19 mouse cellular contexts compared by ENCODE assay signal in genomic region chr3:103100735-103101134, GRCm38 (mm10). TPM values are rescaled to one million over a fixed set of nuclear protein-coding genes. Genes with fewer than 3 reads are reported as not detected.
DNase-seq lines count a peak whose midpoint lies in the region; ATAC-seq and TF ChIP-seq lines count a peak whose summit lies in the region.
"Had no signal": no experiment of that assay in that cellular context is flagged by ENCODE, and none has a peak within 500 bp of the region (broad histone marks: within the 10 kb centered on the region; RNA-seq: fewer than 3 reads in every experiment).

No protein-coding gene starts in this region.

- no peaks in the 10 kb centered on the region for H3K9me3 ChIP-seq in kidney, postnatal 0 days (replicated peaks; ENCODE audit: low read length)
- H3K9me3 ChIP-seq: embryonic facial prominence, embryonic 12.5 days; limb, embryonic 12.5 days had no signal

- no peak overlapping the region for H3K27ac ChIP-seq in kidney, postnatal 0 days
- H3K27ac ChIP-seq: embryonic facial prominence, embryonic 12.5 days; limb, embryonic 12.5 days had no signal

- no peak overlapping the region for H3K4me2 ChIP-seq in kidney, postnatal 0 days (ENCODE audit: low read length)
- H3K4me2 ChIP-seq: embryonic facial prominence, embryonic 12.5 days; limb, embryonic 12.5 days; midbrain, embryonic 11.5 days had no signal

- H3K27me3 ChIP-seq in kidney, postnatal 0 days (ENCODE audit: insufficient read depth, low read length), result no peaks in the 10 kb centered on the region
- H3K27me3 ChIP-seq: embryonic facial prominence, embryonic 12.5 days; limb, embryonic 12.5 days had no signal

- H3K9ac ChIP-seq in kidney, postnatal 0 days (ENCODE audit: low read depth, low read length), result no peak overlapping the region
- H3K9ac ChIP-seq: embryonic facial prominence, embryonic 12.5 days; limb, embryonic 12.5 days had no signal

- TF ChIP-seq CTCF in kidney, postnatal 0 days (IDR thresholded peaks at IDR 0.05; ENCODE audit: low read depth), result peak; percentile 23; the same call in 1 of the 2 replicates

- H3K4me3 ChIP-seq in kidney, postnatal 0 days (replicated peaks; ENCODE audit: low read depth, low read length), result no peak overlapping the region
- H3K4me3 ChIP-seq: embryonic facial prominence, embryonic 12.5 days; limb, embryonic 12.5 days had no signal

- H3K36me3 ChIP-seq in kidney, postnatal 0 days (ENCODE audit: insufficient read depth, low read length), result no peaks in the 10 kb centered on the region
- H3K36me3 ChIP-seq: embryonic facial prominence, embryonic 12.5 days; limb, embryonic 12.5 days had no signal

- DNase-seq in kidney, postnatal 0 days (ENCODE audit: low spot score), result no peak
- no peak for DNase-seq in kidney, postnatal 14 days
- peak; percentile 31 for DNase-seq in 3134 (ENCODE audit: extremely low read depth, insufficient read length, low spot score)
- DNase-seq in A20 (ENCODE audit: low read depth, low spot score), result peak; percentile 49
- peak; percentile 69 for DNase-seq in NIH3T3 (ENCODE audit: low read depth)
- no peak for DNase-seq in cerebellum, postnatal 25 days
- no peak for DNase-seq in ovary, postnatal 14 days (ENCODE audit: low spot score)
- DNase-seq: adrenal gland, adult 2 months; cerebellum, adult 9-10 months; heart, postnatal 36 days; kidney, postnatal 10 days; thymus, postnatal 14 days had no signal

- H3K4me1 ChIP-seq in kidney, postnatal 0 days (replicated peaks; ENCODE audit: insufficient read depth, low read length), result no peaks in the 10 kb centered on the region; the same call in 1 of the 2 replicates
- H3K4me1 ChIP-seq: embryonic facial prominence, embryonic 12.5 days had no signal

- no peak for ATAC-seq in kidney, postnatal 0 days (replicated peaks; ENCODE audit: low FRiP score, low read depth)
- no peak for ATAC-seq in erythroid progenitor cell, adult 5-6 weeks (replicated peaks; ENCODE audit: low FRiP score, poor library complexity, severe bottlenecking)
- ATAC-seq: inflammation-experienced regulatory T-cells, adult 6 months had no signal

- WGBS in kidney, postnatal 0 days, result 51% methylated on average over 2 of the region's 2 CpGs

RNA-seq across cellular contexts. Expression of gene Dennd2c, which starts 1.7 kb away (rescaled TPM):
- 2.3 and 2.8 TPM in 2 replicates for polyA plus RNA-seq in kidney, postnatal 0 days (2015; fragmentation: Nextera tagmentation; extraction: Ambion mirVana)
- 62.0 and 63.3 TPM in 2 replicates for total RNA-seq in erythroid progenitor cell, adult 5-6 weeks (2015; ENCODE audit: low replicate concordance)
- 52.8 and 55.1 TPM in 2 replicates for total RNA-seq in erythroid progenitor cell, adult 5-6 weeks (2017; ENCODE audit: low replicate concordance)

RNA-seq across cellular contexts. Expression of gene Ampd1, which starts 26.9 kb away (rescaled TPM):
- not detected in 2 replicates for polyA plus RNA-seq in kidney, postnatal 0 days (2015; fragmentation: Nextera tagmentation; extraction: Ambion mirVana)
- not detected in 2 replicates for total RNA-seq in erythroid progenitor cell, adult 5-6 weeks (2015; ENCODE audit: low replicate concordance)
- not detected in 2 replicates for total RNA-seq in erythroid progenitor cell, adult 5-6 weeks (2017; ENCODE audit: low replicate concordance)
- total RNA-seq: adrenal gland, adult 2 months; heart, postnatal 36 days; layer of hippocampus, postnatal 25 days had no signal
- polyA plus RNA-seq: adrenal gland, adult 2 months; stomach, embryonic 14.5 days had no signal

RNA-seq across cellular contexts. Expression of gene Nras, which starts 42.6 kb away (rescaled TPM):
- 53.2 and 57.1 TPM in 2 replicates for polyA plus RNA-seq in kidney, postnatal 0 days (2015; fragmentation: Nextera tagmentation; extraction: Ambion mirVana)
- 33.9 and 46.5 TPM in 2 replicates for total RNA-seq in erythroid progenitor cell, adult 5-6 weeks (2015; ENCODE audit: low replicate concordance)
- 9.7 and 23.7 TPM in 2 replicates for total RNA-seq in erythroid progenitor cell, adult 5-6 weeks (2017; ENCODE audit: low replicate concordance)

Comparison
In these comparisons a context has a peak if more than half of its experiments do, and no peak if none do; other contexts are left out.
1. DNase-seq: peak in 3134 (single experiment), A20 (single experiment) and NIH3T3 (single experiment); none in kidney, postnatal 0 days (single experiment), kidney, postnatal 14 days (single experiment), cerebellum, postnatal 25 days (0 of 2) and ovary, postnatal 14 days (single experiment).